Mouse (Mus musculus): ENCODE results near the gene Kti12. TPM values are rescaled to one million over a fixed set of nuclear protein-coding genes. Genes with fewer than 3 reads are reported as not detected.

Gene Kti12
- total and polyA plus RNA-seq, 3 experiments, result 65.3 to 90.5 TPM; not detected in 1

GRCm38 (mm10) chr4:108848505-108848848 is 892 bp downstream of the Kti12 start, which contains the start of gene A730015C16Rik:
Gene A730015C16Rik (minus strand): TSS chr4:108848619.
- no peaks in the 10 kb centered on the region for H3K9me3 ChIP-seq (replicated peaks; ENCODE audit: insufficient read depth, low read length)
- no peaks in the 10 kb centered on the region for H3K27me3 ChIP-seq (ENCODE audit: control insufficient read depth in 1 of 2, insufficient read depth in 2 of 2, low read length in 2 of 2)
- DNase-seq (ENCODE audit: low read depth, low spot score), result no peak
- peak within 1 kb of the TSS; percentile 79 for H3K9ac ChIP-seq (ENCODE audit: control insufficient read depth, low read depth, low read length, poor library complexity, severe bottlenecking)
- peak within 1 kb of the TSS; percentile 76 for H3K4me3 ChIP-seq (ENCODE audit: control insufficient read depth in 1 of 2, insufficient read depth in 1 of 2, low read depth in 2 of 2, low read length in 2 of 2)
- H3K36me3 ChIP-seq (ENCODE audit: control insufficient read depth in 1 of 2, insufficient read depth in 2 of 2, low read length in 2 of 2), result peaks cover 2 to 19% of the 10 kb centered on the region in 2 experiments; a peak in 3 of 4 replicates
- TF ChIP-seq JUND (IDR thresholded peaks at IDR 0.05; ENCODE audit: low read depth, low read length) (no peak), SIN3A (IDR thresholded peaks at IDR 0.05; ENCODE audit: low read length) (0 out of 2 replicates have a peak, but pooled peaks have one; percentile 7)
- H3K4me1 ChIP-seq (ENCODE audit: control insufficient read depth in 1 of 2, insufficient read depth in 2 of 2, low read length in 2 of 2), result peaks cover 0 to 7% of the 10 kb centered on the region in 2 experiments; a peak in 2 of 4 replicates
- H3K79me2 ChIP-seq (ENCODE audit: control insufficient read depth, insufficient read depth, low read length, poor library complexity), result peaks cover 29% of the 10 kb centered on the region
- H3K27ac ChIP-seq (ENCODE audit: control insufficient read depth, low read depth, low read length), result peak within 1 kb of the TSS; percentile 58

- Histone ChIP-seq H3K4me1 (ENCODE audit: control insufficient read depth in 1 of 2, insufficient read depth in 2 of 2, low read length in 2 of 2) (peaks cover 3 to 4% of the 10 kb centered on the region in 2 experiments; a peak in 3 of 4 replicates), H3K27ac (ENCODE audit: control insufficient read depth, low read depth, low read length) (no peak overlapping the region), H3K9ac (ENCODE audit: control insufficient read depth, low read depth, low read length, poor library complexity, severe bottlenecking) (no peak overlapping the region), H3K4me3 (ENCODE audit: control insufficient read depth in 1 of 2, insufficient read depth in 1 of 2, low read depth in 2 of 2, low read length in 2 of 2) (peak overlapping the region; percentile 59 to 82), H3K9me3 (replicated peaks; ENCODE audit: insufficient read depth, low read length) (no peaks in the 10 kb centered on the region), H3K79me2 (ENCODE audit: control insufficient read depth, insufficient read depth, low read length, poor library complexity) (no peaks in the 10 kb centered on the region), H3K36me3 (ENCODE audit: control insufficient read depth in 1 of 2, insufficient read depth in 2 of 2, low read length in 2 of 2) (no peaks in the 10 kb centered on the region; a peak in 2 of 4 replicates), H3K27me3 (ENCODE audit: control insufficient read depth in 1 of 2, insufficient read depth in 2 of 2, low read length in 2 of 2) (no peaks in the 10 kb centered on the region)
- TF ChIP-seq ETS1 (IDR thresholded peaks at IDR 0.05; ENCODE audit: low read depth, low read length) (0 out of 2 replicates have a peak, but pooled peaks have one; percentile 45), TCF12 (IDR thresholded peaks at IDR 0.05; ENCODE audit: low read depth, low read length) (peak; percentile 40; the same call in 1 of the 2 replicates), TAL1 (IDR thresholded peaks at IDR 0.05; ENCODE audit: low read length) (no peak), SMC3 (IDR thresholded peaks at IDR 0.05; ENCODE audit: low read depth, low read length) (0 out of 2 replicates have a peak, but pooled peaks have one; percentile 10), USF2 (IDR thresholded peaks at IDR 0.05; ENCODE audit: borderline replicate concordance in 1 of 2, insufficient read depth in 1 of 2, low read depth in 1 of 2, low read length in 2 of 2) (no peak), CTCF (IDR thresholded peaks at IDR 0.05 in 2 of 3, conservative IDR thresholded peaks at IDR 0.05 in 1 of 3; ENCODE audit: control insufficient read depth in 1 of 3, insufficient read depth in 1 of 3, low read depth in 2 of 3, low read length in 3 of 3, poor library complexity in 1 of 3, severe bottlenecking in 1 of 3) (no peak), GABPA (IDR thresholded peaks at IDR 0.05; ENCODE audit: low read depth, low read length) (no peak), MAFK (IDR thresholded peaks at IDR 0.05; ENCODE audit: borderline replicate concordance, low read depth, low read length) (no peak), SIN3A (IDR thresholded peaks at IDR 0.05; ENCODE audit: low read length) (peak; percentile 56; the same call in 1 of the 2 replicates), USF1 (IDR thresholded peaks at IDR 0.05; ENCODE audit: low read depth, low read length) (no peak), NELFE (IDR thresholded peaks at IDR 0.05; ENCODE audit: low read depth, low read length) (no peak), GATA1 (IDR thresholded peaks at IDR 0.05; ENCODE audit: low read depth, low read length) (peak; percentile 40; the same call in 1 of the 2 replicates), ZC3H11A (IDR thresholded peaks at IDR 0.05; ENCODE audit: low read depth, low read length) (no peak), JUND (IDR thresholded peaks at IDR 0.05; ENCODE audit: low read depth, low read length) (no peak), MAZ (IDR thresholded peaks at IDR 0.05; ENCODE audit: low read depth, low read length) (no peak), CHD1 (IDR thresholded peaks at IDR 0.05; ENCODE audit: low read depth, low read length) (no peak), ZMIZ1 (IDR thresholded peaks at IDR 0.05; ENCODE audit: low read depth, low read length) (no peak), EP300 (IDR thresholded peaks at IDR 0.05; ENCODE audit: low read depth in 1 of 2, low read length in 2 of 2) (peak; percentile 35; a peak in 2 of 4 replicates), MYC (IDR thresholded peaks at IDR 0.05; ENCODE audit: low read depth, low read length) (no peak), MYB (IDR thresholded peaks at IDR 0.05; ENCODE audit: low read depth, low read length) (no peak), KAT2A (conservative IDR thresholded peaks at IDR 0.05; ENCODE audit: low read depth, low read length) (no peak)
- peak; percentile 66 for DNase-seq (ENCODE audit: low read depth, low spot score)
Measured at GRCm38 (mm10) chr4:108866806-108867205, 19.2 kb downstream of the Kti12 start.

All from MEL (cell line).